Mouse (Mus musculus) brain, embryonic 14.5 days (tissue): ENCODE results near the gene Tex21. TPM values are rescaled to one million over a fixed set of nuclear protein-coding genes. Genes with fewer than 3 reads are reported as not detected.
A peak's percentile ranks its signal among the peaks of the same experiment; 100 is the strongest.

Experiments used
- DNase-seq: peaks from one replicate; pipeline ENCODE4 v3.0.0-alpha.2; 2011; ENCODE audit warnings: low read depth
- CTCF ChIP-seq: fragments of 200-500 bp; IDR thresholded peaks from 2 replicates; pipeline ENCODE4 v1.5.1; 2012; ENCODE audit warnings: inconsistent platforms, mild to moderate bottlenecking, moderate library complexity, borderline replicate concordance; ENCODE audit not compliant: insufficient read depth, insufficient read length; ENCODE audit errors: extremely low read depth
- POLR2A ChIP-seq: fragments of 200-500 bp; IDR thresholded peaks from 2 replicates; pipeline ENCODE4 v1.6.1; 2012; ENCODE audit warnings: mild to moderate bottlenecking, inconsistent platforms, borderline replicate concordance; ENCODE audit not compliant: poor library complexity, insufficient read depth, insufficient read length, severe bottlenecking; ENCODE audit errors: extremely low read depth
- polyA plus RNA-seq: library from polyadenylated mRNA; depleted of rRNA; stranded (reverse); fragments of >200 nt; gene quantifications from 2 replicates; pipeline ENCODE4 v1.2.3, GENCODE M21; 2012

The Tex21 gene
- polyA plus RNA-seq, 1 experiment, result 0.04 TPM

- DNase-seq, result no peak
- TF ChIP-seq POLR2A (no peak), CTCF (no peak)
Measured at GRCm38 (mm10) chr12:76256114-76256843, 9.7 kb upstream of the Tex21 start.

GRCm38 (mm10) chr12:76255499-76255875 is 8.9 kb upstream of the Tex21 start:
- no peak for DNase-seq
- no peak for TF ChIP-seq CTCF
- TF ChIP-seq POLR2A, result no peak

GRCm38 (mm10) chr12:76254725-76255498 is 8.4 kb upstream of the Tex21 start, which contains the start of gene Mthfd1:
Gene Mthfd1 (plus strand): TSS chr12:76255298.
- DNase-seq, result peak; percentile 99
- TF ChIP-seq POLR2A, result 0 out of 2 replicates have a peak, but pooled peaks have one; percentile 6
- TF ChIP-seq CTCF, result no peak

- DNase-seq, result no peak
- TF ChIP-seq CTCF (no peak), POLR2A (no peak)
Measured at GRCm38 (mm10) chr12:76253991-76254390, 7.4 kb upstream of the Tex21 start.

DNA sequence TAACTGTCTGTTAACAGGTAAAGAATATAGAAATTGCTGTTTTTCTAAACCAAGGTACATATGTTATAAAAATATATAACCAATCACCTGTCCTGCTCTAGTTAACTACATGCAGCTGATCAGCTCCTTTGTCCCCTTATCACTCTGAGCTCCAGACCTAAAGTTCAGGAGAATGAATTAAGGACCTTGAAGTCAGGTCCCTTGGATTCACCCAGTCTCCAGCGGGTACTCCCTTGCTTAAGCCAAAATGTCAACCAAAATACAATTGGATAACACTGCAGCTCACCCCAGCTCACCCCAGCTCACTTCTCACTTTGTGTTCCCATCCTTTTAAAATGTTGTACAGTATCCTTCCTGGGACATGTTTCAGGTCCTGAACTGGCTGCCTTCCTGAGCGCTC is 7.0 kb upstream of the Tex21 start:
- DNase-seq, result no peak
- TF ChIP-seq CTCF (no peak), POLR2A (no peak)

DNA sequence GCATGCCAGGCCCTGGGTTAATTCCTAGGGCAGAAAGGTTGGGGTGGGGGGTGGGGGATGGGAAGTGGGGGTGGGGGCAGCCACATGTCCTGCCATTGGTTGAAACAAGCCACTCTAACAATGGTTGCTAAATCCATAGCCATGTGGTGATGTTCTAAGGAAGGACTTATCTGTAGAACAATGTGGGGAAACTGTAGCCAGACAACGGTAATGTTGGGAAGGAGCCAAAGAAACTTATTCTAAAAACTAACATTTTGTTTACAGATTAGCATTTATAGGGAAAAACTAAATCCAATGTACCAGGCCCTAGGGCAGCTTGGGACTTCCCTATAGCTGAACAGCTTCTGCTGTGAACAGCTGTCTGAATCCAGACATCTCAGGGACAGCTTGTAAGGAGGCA is 6.5 kb upstream of the Tex21 start:
- DNase-seq, result no peak
- TF ChIP-seq POLR2A (no peak), CTCF (no peak)

DNA sequence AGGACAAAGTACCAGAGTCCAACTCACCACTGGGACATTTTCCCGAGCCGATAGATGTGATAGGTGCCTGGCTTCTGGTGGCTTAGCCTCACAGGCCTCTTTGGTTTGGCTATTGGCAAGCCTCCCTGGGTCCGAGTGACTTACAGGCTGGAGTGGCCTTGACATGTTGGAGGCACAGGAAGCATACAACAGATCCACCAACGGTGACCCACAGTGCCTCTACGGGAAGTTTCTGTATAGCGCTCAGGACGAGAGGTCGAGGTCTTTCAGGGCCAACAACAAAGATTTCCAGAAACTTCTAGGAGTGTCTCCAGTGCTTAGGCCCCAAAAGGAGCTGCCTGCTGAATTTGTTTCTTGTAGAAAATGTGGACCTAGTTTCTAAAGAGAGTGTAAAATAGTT is 1.6 kb downstream of the Tex21 start:
- TF ChIP-seq POLR2A, result no peak
- TF ChIP-seq CTCF, result no peak
- DNase-seq, result no peak

DNA sequence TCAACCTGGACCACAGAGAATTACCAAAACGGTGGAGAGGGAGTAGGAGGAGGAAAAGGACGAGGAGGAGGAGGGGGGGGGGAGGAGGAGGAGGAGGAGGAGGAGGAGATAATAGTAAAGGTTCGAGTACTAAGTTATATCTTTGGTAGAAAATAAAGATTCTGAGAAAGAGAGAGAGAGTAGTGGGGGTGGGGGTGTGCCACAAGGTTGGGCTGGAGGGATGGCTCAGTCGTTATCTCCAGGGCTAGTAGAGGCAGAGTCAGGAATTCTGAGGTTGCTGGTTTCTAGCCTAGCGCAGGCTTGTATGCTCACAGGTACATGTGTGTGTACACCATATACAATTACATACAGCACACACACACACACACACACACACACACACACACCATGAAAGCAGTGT is 4.7 kb downstream of the Tex21 start:
- TF ChIP-seq CTCF, result no peak
- no peak for TF ChIP-seq POLR2A
- DNase-seq, result no peak

GRCm38 (mm10) chr12:76241084-76241483 is 5.5 kb downstream of the Tex21 start:
- TF ChIP-seq CTCF, result no peak
- no peak for TF ChIP-seq POLR2A
- no peak for DNase-seq

DNA sequence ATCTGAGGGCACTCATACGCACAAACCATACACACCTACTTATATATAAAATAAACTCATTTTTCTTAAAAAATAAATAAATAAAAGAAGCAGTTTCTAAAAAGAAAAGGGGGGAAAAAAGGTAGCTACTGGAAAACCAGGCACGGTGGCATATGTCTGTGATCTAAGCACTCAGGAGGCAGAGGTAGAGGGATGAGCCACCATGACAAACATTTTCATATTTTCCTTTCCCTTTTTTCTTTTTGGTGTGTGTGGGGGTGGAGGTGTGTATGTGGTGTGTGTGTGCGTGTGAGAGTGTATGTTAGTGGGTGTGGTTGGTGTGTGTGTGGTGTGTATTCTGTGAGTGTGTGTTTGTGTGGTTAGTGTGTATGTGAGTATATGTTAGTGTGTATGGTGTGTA is 5.9 kb downstream of the Tex21 start:
- no peak for DNase-seq
- TF ChIP-seq CTCF, result no peak
- TF ChIP-seq POLR2A, result no peak

GRCm38 (mm10) chr12:76239839-76240571 is 6.5 kb downstream of the Tex21 start:
- DNase-seq, result no peak
- no peak for TF ChIP-seq CTCF
- TF ChIP-seq POLR2A, result no peak
